In the genomic region with DNA sequence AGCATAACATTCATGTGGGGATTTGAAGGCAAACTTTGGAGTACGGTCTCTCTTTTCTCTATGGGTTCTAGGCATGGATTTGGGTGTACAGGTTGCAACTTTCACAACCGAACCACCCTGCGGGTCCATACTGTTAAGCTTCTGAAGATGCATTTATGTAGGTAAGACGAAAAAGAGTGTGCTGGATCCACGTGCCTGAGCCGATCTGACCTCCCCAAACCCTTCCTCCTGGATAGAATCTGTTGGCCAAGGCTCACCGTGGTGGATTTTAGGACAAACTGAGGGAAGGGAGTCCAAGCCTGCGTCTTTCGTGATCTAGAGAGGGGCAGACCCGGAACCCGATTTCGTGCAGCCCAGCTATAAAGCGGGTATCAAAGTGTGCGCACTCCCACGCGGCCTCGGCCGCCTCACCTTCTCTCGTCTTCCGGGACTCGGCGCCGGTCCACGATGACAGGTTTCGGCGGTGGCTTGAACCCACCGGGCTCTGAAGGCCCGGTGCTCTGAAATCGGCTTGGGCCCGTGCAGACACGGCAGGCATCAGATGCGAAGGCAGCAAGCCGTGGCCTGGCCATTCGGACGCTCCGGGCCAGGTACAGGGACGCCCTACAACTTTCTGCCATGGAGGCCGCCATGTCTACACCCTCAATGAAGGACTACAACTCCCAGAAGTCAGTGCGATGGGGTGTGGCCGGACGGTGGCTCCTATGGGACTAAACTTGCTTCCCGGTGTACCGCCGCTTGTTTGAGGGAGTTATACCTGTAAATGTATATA, we compare ENCODE assay signal across 8 mouse cellular contexts. TPM values are rescaled to one million over a fixed set of nuclear protein-coding genes. Genes with fewer than 3 reads are reported as not detected.
DNase-seq lines count a peak whose midpoint lies in the region; ATAC-seq lines count a peak whose summit lies in the region.

A gene (minus strand): TSS at position 663 of the 772 bp plus-strand sequence.

- no peaks in the 10 kb centered on the region for H3K9me3 ChIP-seq in forebrain, embryonic 11.5 days (ENCODE audit: control insufficient read depth, low read length)
- no peaks in the 10 kb centered on the region for H3K9me3 ChIP-seq in heart, embryonic 16.5 days (replicated peaks; ENCODE audit: control insufficient read depth, low read length)
- no peaks in the 10 kb centered on the region for H3K9me3 ChIP-seq in liver, embryonic 15.5 days (replicated peaks)
- H3K9me3 ChIP-seq in neural tube, embryonic 12.5 days: no peaks in the 10 kb centered on the region

- peaks cover 4% of the 10 kb centered on the region; the same call in 1 of the 2 replicates for H3K36me3 ChIP-seq in forebrain, embryonic 11.5 days (ENCODE audit: control insufficient read depth, insufficient read depth, low read length)
- peaks cover 24% of the 10 kb centered on the region for H3K36me3 ChIP-seq in heart, embryonic 16.5 days (ENCODE audit: control insufficient read depth, insufficient read depth)
- peaks cover 32% of the 10 kb centered on the region for H3K36me3 ChIP-seq in liver, embryonic 15.5 days (replicated peaks)
- peaks cover 24% of the 10 kb centered on the region for H3K36me3 ChIP-seq in neural tube, embryonic 12.5 days

- DNase-seq in CD8-positive naive resting alpha-beta T cell, adult 2 months (ENCODE audit: low read depth in 2 of 2, low spot score in 2 of 2): peak; percentile 79 to 87
- DNase-seq in c-Kit-positive CD71-negative TER-119-negative erythroid progenitor cells, embryonic 14.5 days (ENCODE audit: low read depth): peak; percentile 80
- peak; percentile 90 for DNase-seq in forebrain, embryonic 11.5 days (ENCODE audit: low spot score)
- peak; percentile 94 to 95 for DNase-seq in kidney, postnatal 36 days
- peak; percentile 89 for DNase-seq in telencephalon, adult 2 months (ENCODE audit: low read depth, low spot score)

- H3K4me2 ChIP-seq in forebrain, embryonic 11.5 days (ENCODE audit: low read depth, low read length, severe bottlenecking): peak within 1 kb of the TSS; percentile 73
- peak within 1 kb of the TSS; percentile 84 for H3K4me2 ChIP-seq in heart, embryonic 16.5 days (ENCODE audit: low read depth, low read length)
- peak within 1 kb of the TSS; percentile 70 for H3K4me2 ChIP-seq in liver, embryonic 15.5 days
- peak within 1 kb of the TSS; percentile 68 for H3K4me2 ChIP-seq in neural tube, embryonic 12.5 days (replicated peaks)

- H3K4me1 ChIP-seq in forebrain, embryonic 11.5 days (replicated peaks; ENCODE audit: control insufficient read depth, insufficient read depth, low read length): 0 out of 2 replicates have a peak, but pooled peaks cover 4% of the 10 kb centered on the region
- peaks cover 9% of the 10 kb centered on the region for H3K4me1 ChIP-seq in heart, embryonic 16.5 days (ENCODE audit: control insufficient read depth, insufficient read depth, low read length)
- H3K4me1 ChIP-seq in liver, embryonic 15.5 days (replicated peaks): peaks cover 10% of the 10 kb centered on the region
- peaks cover 10% of the 10 kb centered on the region; the same call in 1 of the 2 replicates for H3K4me1 ChIP-seq in neural tube, embryonic 12.5 days

- no peak within 1 kb of the TSS for H3K27ac ChIP-seq in forebrain, embryonic 11.5 days (ENCODE audit: low read depth, low read length)
- 0 out of 2 replicates have a peak within 1 kb of the TSS, but pooled peaks have one; percentile 37 for H3K27ac ChIP-seq in heart, embryonic 16.5 days (ENCODE audit: low read length)
- H3K27ac ChIP-seq in liver, embryonic 15.5 days (replicated peaks): no peak within 1 kb of the TSS; the same call in 1 of the 2 replicates
- H3K27ac ChIP-seq in neural tube, embryonic 12.5 days: no peak within 1 kb of the TSS

- under 1% methylated on average over 44 of the region's 44 CpGs for WGBS in forebrain, embryonic 11.5 days
- WGBS in heart, embryonic 16.5 days: under 1% methylated on average over 44 of the region's 44 CpGs
- WGBS in liver, embryonic 15.5 days (ENCODE audit: insufficient replicate concordance): under 1% methylated on average over 44 of the region's 44 CpGs
- WGBS in neural tube, embryonic 12.5 days: under 1% methylated on average over 44 of the region's 44 CpGs

- peak; percentile 97 for ATAC-seq in forebrain, embryonic 11.5 days (replicated peaks; ENCODE audit: low FRiP score)
- ATAC-seq in heart, embryonic 16.5 days (replicated peaks; ENCODE audit: extremely low read depth, insufficient read depth, low FRiP score): peak; percentile 97
- peak; percentile 98 for ATAC-seq in liver, embryonic 15.5 days (ENCODE audit: insufficient read depth)
- peak; percentile 99 for ATAC-seq in neural tube, embryonic 12.5 days (ENCODE audit: low FRiP score, low read depth)

- no peaks in the 10 kb centered on the region for H3K27me3 ChIP-seq in forebrain, embryonic 11.5 days (ENCODE audit: control insufficient read depth, insufficient read depth, low read length)
- H3K27me3 ChIP-seq in heart, embryonic 16.5 days (ENCODE audit: control insufficient read depth, insufficient read depth, low read length): no peaks in the 10 kb centered on the region
- no peaks in the 10 kb centered on the region for H3K27me3 ChIP-seq in liver, embryonic 15.5 days
- H3K27me3 ChIP-seq in neural tube, embryonic 12.5 days (replicated peaks): no peaks in the 10 kb centered on the region

- peak within 1 kb of the TSS; percentile 63 for H3K4me3 ChIP-seq in forebrain, embryonic 11.5 days (ENCODE audit: low read depth, low read length)
- peak within 1 kb of the TSS; percentile 89 for H3K4me3 ChIP-seq in heart, embryonic 16.5 days (ENCODE audit: low read length)
- peak within 1 kb of the TSS; percentile 87 for H3K4me3 ChIP-seq in liver, embryonic 15.5 days (replicated peaks)
- peak within 1 kb of the TSS; percentile 74 for H3K4me3 ChIP-seq in neural tube, embryonic 12.5 days

- H3K9ac ChIP-seq in forebrain, embryonic 11.5 days (ENCODE audit: low read length): peak within 1 kb of the TSS; percentile 67
- peak within 1 kb of the TSS; percentile 88 for H3K9ac ChIP-seq in heart, embryonic 16.5 days (ENCODE audit: low read length)
- peak within 1 kb of the TSS; percentile 77 for H3K9ac ChIP-seq in liver, embryonic 15.5 days
- H3K9ac ChIP-seq in neural tube, embryonic 12.5 days: peak within 1 kb of the TSS; percentile 68

RNA-seq across cellular contexts. Expression of the gene that starts here (rescaled TPM):
- polyA plus RNA-seq in forebrain, embryonic 11.5 days (2014; fragmentation: Nextera tagmentation; extraction: Ambion mirVana): 58.9 and 59.6 TPM in 2 replicates
- polyA plus RNA-seq in heart, embryonic 16.5 days (2015; fragmentation: Nextera tagmentation; extraction: Ambion mirVana): 44.1 and 49.0 TPM in 2 replicates
- 17.4 and 19.3 TPM in 2 replicates for polyA plus RNA-seq in liver, embryonic 15.5 days (2015; fragmentation: Nextera tagmentation; extraction: Ambion mirVana)
- polyA plus RNA-seq in neural tube, embryonic 12.5 days (2016; fragmentation: Nextera tagmentation; extraction: Ambion mirVana): 45.8 and 49.6 TPM in 2 replicates
